Mouse (Mus musculus) right cerebral cortex, adult 2 months (tissue): ENCODE measurements at regions not wholly inside any gene's neighbourhood (a gene's known extent, or its start where the extent isn't known, plus 50 kb on each side); places are given as distances from the start of the nearest gene placed in this dataset.

Experiments used
- DNase-seq, 2 experiments: peaks; one replicate each; pipeline ENCODE4 v3.0.0; 2021 to 2022; ENCODE audit warnings: low spot score in 2 of 2

- no peak for DNase-seq
Measured at GRCm38 (mm10) chr3:63542638-63543408, 59.1 kb upstream of the Gm34302 start.

- no peak for DNase-seq
Measured at GRCm38 (mm10) chr3:63538881-63539280, 55.2 kb upstream of the Gm34302 start.

- no peak for DNase-seq
Measured at GRCm38 (mm10) chr3:63534141-63534540, 50.5 kb upstream of the Gm34302 start.
